Mouse (Mus musculus) mesoderm, embryonic 11.5 days (tissue): ENCODE measurements around the gene Slc13a3.

Source experiments
- DNase-seq: peaks from one replicate; pipeline ENCODE4 v3.0.0-alpha.2; 2012; ENCODE audit warnings: low read depth, low spot score

The Slc13a3 gene

GRCm38 (mm10) chr2:165413884-165414283 lies 59.1 kb downstream of the Slc13a3 start:
- DNase-seq, result no peak

GRCm38 (mm10) chr2:165407700-165408301 lies 65.2 kb downstream of the Slc13a3 start:
- DNase-seq, result peak; percentile 56

- DNase-seq, result no peak
Measured at GRCm38 (mm10) chr2:165405351-165405750, 67.7 kb downstream of the Slc13a3 start.

- no peak for DNase-seq
Measured at GRCm38 (mm10) chr2:165404951-165405350, 68.1 kb downstream of the Slc13a3 start.

GRCm38 (mm10) chr2:165398164-165398785 lies 74.8 kb downstream of the Slc13a3 start:
- DNase-seq, result peak; percentile 44

- DNase-seq, result no peak
Measured at GRCm38 (mm10) chr2:165397502-165398163, 75.4 kb downstream of the Slc13a3 start.

- peak; percentile 29 for DNase-seq
Measured at GRCm38 (mm10) chr2:165396831-165397501, 76.1 kb downstream of the Slc13a3 start.

GRCm38 (mm10) chr2:165392156-165392555 lies 80.9 kb downstream of the Slc13a3 start:
- no peak for DNase-seq

GRCm38 (mm10) chr2:165391561-165391960 lies 81.5 kb downstream of the Slc13a3 start:
- DNase-seq, result peak; percentile 65

- DNase-seq, result no peak
Measured at GRCm38 (mm10) chr2:165389299-165389952, 83.6 kb downstream of the Slc13a3 start.

- DNase-seq, result peak; percentile 97
Measured at GRCm38 (mm10) chr2:165387844-165388495, 85.1 kb downstream of the Slc13a3 start, which contains the start of gene Zfp334. TSS of gene Zfp334 (minus strand) at chr2:165388259.

GRCm38 (mm10) chr2:165387370-165387769 lies 85.7 kb downstream of the Slc13a3 start:
- DNase-seq, result no peak

- no peak for DNase-seq
Measured at GRCm38 (mm10) chr2:165380050-165380449, 93.0 kb downstream of the Slc13a3 start.

- no peak for DNase-seq
Measured at GRCm38 (mm10) chr2:165376001-165376400, 97.0 kb downstream of the Slc13a3 start.

- DNase-seq, result no peak
Measured at GRCm38 (mm10) chr2:165375478-165375877, 97.6 kb downstream of the Slc13a3 start.

GRCm38 (mm10) chr2:165371066-165371465 lies 102.0 kb downstream of the Slc13a3 start:
- no peak for DNase-seq

- DNase-seq, result no peak
Measured at GRCm38 (mm10) chr2:165370348-165370747, 102.7 kb downstream of the Slc13a3 start.

GRCm38 (mm10) chr2:165368496-165368895 lies 104.5 kb downstream of the Slc13a3 start, which contains the start of gene Zfp663:
TSS of gene Zfp663 (minus strand) at chr2:165368729.
- peak; percentile 87 for DNase-seq

- DNase-seq, result no peak
Measured at GRCm38 (mm10) chr2:165367868-165368439, 105.1 kb downstream of the Slc13a3 start.

GRCm38 (mm10) chr2:165367047-165367520 lies 105.9 kb downstream of the Slc13a3 start:
- DNase-seq, result no peak
